27 mouse cellular contexts compared by ENCODE assay signal in the genomic region with DNA sequence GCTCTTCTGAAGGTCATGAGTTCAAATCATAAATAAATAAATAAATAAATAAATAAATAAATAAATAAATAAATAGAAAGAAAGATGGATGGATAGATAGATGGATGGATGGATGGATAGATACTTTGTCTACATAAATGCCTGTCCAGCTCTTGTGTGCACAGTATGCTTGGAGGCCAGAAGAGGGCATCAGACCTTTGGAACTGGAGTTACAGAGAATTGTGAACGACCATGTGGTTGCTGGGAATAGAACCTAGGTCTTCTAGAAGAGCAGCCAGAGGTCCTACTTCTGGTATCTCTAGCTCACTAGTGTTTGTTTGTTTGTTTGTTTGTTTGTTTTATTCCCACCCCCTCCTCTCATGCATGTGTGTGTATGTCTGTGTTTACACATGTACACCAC. TPM values are rescaled to one million over a fixed set of nuclear protein-coding genes. Genes with fewer than 3 reads are reported as not detected.
DNase-seq lines count a peak whose midpoint lies in the region; ATAC-seq and TF ChIP-seq lines count a peak whose summit lies in the region.
"Had no signal": no experiment of that assay in that cellular context is flagged by ENCODE, and none has a peak within 500 bp of the region (broad histone marks: within the 10 kb centered on the region; RNA-seq: fewer than 3 reads in every experiment).

No protein-coding gene starts in this region.

- no peaks in the 10 kb centered on the region for H3K27me3 ChIP-seq in forebrain, postnatal 0 days (ENCODE audit: insufficient read depth, low read length)
- no peaks in the 10 kb centered on the region for H3K27me3 ChIP-seq in forebrain, embryonic 16.5 days (replicated peaks; ENCODE audit: control insufficient read depth, insufficient read depth, low read length)
- H3K27me3 ChIP-seq in liver, postnatal 0 days (ENCODE audit: insufficient read depth, low read length): no peaks in the 10 kb centered on the region
- no peaks in the 10 kb centered on the region for H3K27me3 ChIP-seq in liver, embryonic 11.5 days (replicated peaks; ENCODE audit: control insufficient read depth, insufficient read depth, low read length)
- H3K27me3 ChIP-seq: embryonic facial prominence, embryonic 15.5 days; forebrain, embryonic 12.5 days; limb, embryonic 13.5 days; lung, embryonic 15.5 days; midbrain, embryonic 15.5 days had no signal

- no peak for ATAC-seq in forebrain, postnatal 0 days
- ATAC-seq in forebrain, embryonic 16.5 days: no peak
- no peak for ATAC-seq in liver, postnatal 0 days
- no peak for ATAC-seq in liver, embryonic 11.5 days (replicated peaks; ENCODE audit: low FRiP score)
- ATAC-seq: hindbrain, embryonic 16.5 days; intestine, embryonic 16.5 days; midbrain, embryonic 15.5 days had no signal

- no peak overlapping the region for H3K4me3 ChIP-seq in forebrain, postnatal 0 days (ENCODE audit: low read depth, low read length)
- no peak overlapping the region for H3K4me3 ChIP-seq in forebrain, embryonic 16.5 days (replicated peaks; ENCODE audit: low read length)
- H3K4me3 ChIP-seq in liver, postnatal 0 days (ENCODE audit: low read depth, low read length): no peak overlapping the region
- H3K4me3 ChIP-seq in liver, embryonic 11.5 days (ENCODE audit: low read depth, low read length): no peak overlapping the region
- H3K4me3 ChIP-seq: embryonic facial prominence, embryonic 10.5 days; embryonic facial prominence, embryonic 15.5 days; forebrain, embryonic 12.5 days; hindbrain, embryonic 10.5 days; left cerebral cortex, adult 2 months; limb, embryonic 13.5 days; liver, embryonic 13.5 days; lung, embryonic 15.5 days; midbrain, embryonic 15.5 days had no signal

- H3K27ac ChIP-seq in forebrain, postnatal 0 days (ENCODE audit: low read depth, low read length): no peak overlapping the region
- no peak overlapping the region for H3K27ac ChIP-seq in forebrain, embryonic 16.5 days (ENCODE audit: low read length)
- no peak overlapping the region for H3K27ac ChIP-seq in liver, postnatal 0 days (ENCODE audit: low read depth)
- no peak overlapping the region for H3K27ac ChIP-seq in liver, embryonic 11.5 days (ENCODE audit: low read depth, low read length)
- H3K27ac ChIP-seq: embryonic facial prominence, embryonic 10.5 days; embryonic facial prominence, embryonic 15.5 days; forebrain, embryonic 12.5 days; hindbrain, embryonic 10.5 days; left cerebral cortex, adult 2 months; limb, embryonic 13.5 days; liver, embryonic 13.5 days; lung, embryonic 15.5 days; macrophage; midbrain, embryonic 15.5 days had no signal

- peaks cover 4% of the 10 kb centered on the region for H3K36me3 ChIP-seq in forebrain, postnatal 0 days (ENCODE audit: insufficient read depth)
- no peaks in the 10 kb centered on the region for H3K36me3 ChIP-seq in forebrain, embryonic 16.5 days (ENCODE audit: control insufficient read depth, insufficient read depth)
- no peaks in the 10 kb centered on the region for H3K36me3 ChIP-seq in liver, postnatal 0 days (replicated peaks; ENCODE audit: insufficient read depth, low read length)
- H3K36me3 ChIP-seq in liver, embryonic 11.5 days (ENCODE audit: control insufficient read depth, insufficient read depth, low read length): no peaks in the 10 kb centered on the region
- H3K36me3 ChIP-seq: lung, embryonic 15.5 days had no signal

- no peak for TF ChIP-seq EP300 in liver, postnatal 0 days (IDR thresholded peaks at IDR 0.05; ENCODE audit: low read depth)

- TF ChIP-seq CTCF in forebrain, postnatal 0 days (IDR thresholded peaks at IDR 0.05; ENCODE audit: low read depth): peak; percentile 28
- peak; percentile 33 for TF ChIP-seq CTCF in liver, postnatal 0 days (IDR thresholded peaks at IDR 0.05; ENCODE audit: low read depth)

- no peaks in the 10 kb centered on the region for H3K9me3 ChIP-seq in forebrain, postnatal 0 days (ENCODE audit: low read length)
- no peaks in the 10 kb centered on the region for H3K9me3 ChIP-seq in forebrain, embryonic 16.5 days (ENCODE audit: control insufficient read depth, low read length)
- no peaks in the 10 kb centered on the region for H3K9me3 ChIP-seq in liver, postnatal 0 days (ENCODE audit: low read length)
- H3K9me3 ChIP-seq in liver, embryonic 11.5 days (ENCODE audit: control insufficient read depth, low read length): no peaks in the 10 kb centered on the region
- H3K9me3 ChIP-seq: embryonic facial prominence, embryonic 10.5 days; embryonic facial prominence, embryonic 15.5 days; forebrain, embryonic 12.5 days; hindbrain, embryonic 10.5 days; limb, embryonic 13.5 days; liver, embryonic 13.5 days; lung, embryonic 15.5 days; midbrain, embryonic 15.5 days had no signal

- no peak for DNase-seq in forebrain, postnatal 0 days
- no peak for DNase-seq in liver, postnatal 0 days
- no peak for DNase-seq in liver, embryonic 11.5 days (ENCODE audit: low spot score)
- DNase-seq in 416B (ENCODE audit: low read depth): peak; percentile 73
- peak; percentile 46 for DNase-seq in R1 (ENCODE audit: low read depth, low spot score)
- DNase-seq in cerebellum, adult 9-11 months: no peak
- DNase-seq: adrenal gland, adult 8-10 months; cerebellum, adult 2 months; cerebellum, postnatal 25 days; gastrocnemius, postnatal 14 days; heart, postnatal 14 days; liver, embryonic 13.5 days; right cerebral cortex, adult 18-20 months; right cerebral cortex, postnatal 4 days had no signal

- H3K4me2 ChIP-seq in forebrain, postnatal 0 days (ENCODE audit: low read depth): no peak overlapping the region
- no peak overlapping the region for H3K4me2 ChIP-seq in forebrain, embryonic 16.5 days (ENCODE audit: low read length)
- no peak overlapping the region for H3K4me2 ChIP-seq in liver, postnatal 0 days (ENCODE audit: low read depth, low read length)
- H3K4me2 ChIP-seq in liver, embryonic 11.5 days: no peak overlapping the region
- H3K4me2 ChIP-seq: embryonic facial prominence, embryonic 15.5 days; forebrain, embryonic 12.5 days; limb, embryonic 13.5 days; liver, embryonic 13.5 days; lung, embryonic 15.5 days; midbrain, embryonic 15.5 days had no signal

- 76% methylated on average over 1 of the region's 1 CpGs for WGBS in forebrain, postnatal 0 days
- 81% methylated on average over 1 of the region's 1 CpGs for WGBS in forebrain, embryonic 16.5 days
- 68% methylated on average over 1 of the region's 1 CpGs for WGBS in liver, postnatal 0 days (ENCODE audit: insufficient replicate concordance)
- WGBS in liver, embryonic 11.5 days: 83% methylated on average over 1 of the region's 1 CpGs

- no peak overlapping the region for H3K9ac ChIP-seq in forebrain, postnatal 0 days
- no peak overlapping the region for H3K9ac ChIP-seq in forebrain, embryonic 16.5 days (replicated peaks; ENCODE audit: low read depth, low read length)
- no peak overlapping the region for H3K9ac ChIP-seq in liver, postnatal 0 days (replicated peaks)
- no peak overlapping the region for H3K9ac ChIP-seq in liver, embryonic 11.5 days (ENCODE audit: low read depth, low read length)
- H3K9ac ChIP-seq: embryonic facial prominence, embryonic 15.5 days; forebrain, embryonic 12.5 days; limb, embryonic 13.5 days; liver, embryonic 13.5 days; lung, embryonic 15.5 days; midbrain, embryonic 15.5 days had no signal

- no peaks in the 10 kb centered on the region for H3K4me1 ChIP-seq in forebrain, postnatal 0 days (ENCODE audit: insufficient read depth)
- H3K4me1 ChIP-seq in forebrain, embryonic 16.5 days (replicated peaks; ENCODE audit: control insufficient read depth, insufficient read depth, low read length): peaks cover 15% of the 10 kb centered on the region
- H3K4me1 ChIP-seq in liver, postnatal 0 days (ENCODE audit: insufficient read depth): peaks cover 6% of the 10 kb centered on the region
- peaks cover 9% of the 10 kb centered on the region for H3K4me1 ChIP-seq in liver, embryonic 11.5 days (replicated peaks; ENCODE audit: control insufficient read depth, insufficient read depth, low read length)

RNA-seq across cellular contexts. Expression of a gene that starts 9.4 kb away (rescaled TPM):
- total RNA-seq in forebrain, postnatal 0 days (2014; rRNA removed): 46.9 and 51.1 TPM in 2 replicates
- polyA plus RNA-seq in forebrain, postnatal 0 days (2015; fragmentation: Nextera tagmentation; extraction: Ambion mirVana): 40.4 and 41.7 TPM in 2 replicates
- 44.8 and 46.7 TPM in 2 replicates for polyA plus RNA-seq in forebrain, embryonic 16.5 days (2015; fragmentation: Nextera tagmentation; extraction: Ambion mirVana)
- polyA plus RNA-seq in liver, postnatal 0 days (2015; fragmentation: Nextera tagmentation; extraction: Ambion mirVana): 25.8 and 26.3 TPM in 2 replicates
- 38.5 and 42.1 TPM in 2 replicates for polyA plus RNA-seq in liver, embryonic 11.5 days (2014; fragmentation: Nextera tagmentation; extraction: Ambion mirVana)

RNA-seq across cellular contexts. Expression of a gene that starts 10.4 kb away (rescaled TPM):
- 8.9 and 12.7 TPM in 2 replicates for total RNA-seq in forebrain, postnatal 0 days (2014; rRNA removed)
- 23.8 and 31.8 TPM in 2 replicates for polyA plus RNA-seq in forebrain, postnatal 0 days (2015; fragmentation: Nextera tagmentation; extraction: Ambion mirVana)
- 26.5 and 30.7 TPM in 2 replicates for polyA plus RNA-seq in forebrain, embryonic 16.5 days (2015; fragmentation: Nextera tagmentation; extraction: Ambion mirVana)
- 1.4 and 2.1 TPM in 2 replicates for polyA plus RNA-seq in liver, postnatal 0 days (2015; fragmentation: Nextera tagmentation; extraction: Ambion mirVana)
- polyA plus RNA-seq in liver, embryonic 11.5 days (2014; fragmentation: Nextera tagmentation; extraction: Ambion mirVana): 12.7 and 13.5 TPM in 2 replicates

RNA-seq across cellular contexts. Expression of a gene that starts 16.1 kb away (rescaled TPM):
- total RNA-seq in forebrain, postnatal 0 days (2014; rRNA removed): 44.3 and 63.7 TPM in 2 replicates
- 116 and 124 TPM in 2 replicates for polyA plus RNA-seq in forebrain, postnatal 0 days (2015; fragmentation: Nextera tagmentation; extraction: Ambion mirVana)
- polyA plus RNA-seq in forebrain, embryonic 16.5 days (2015; fragmentation: Nextera tagmentation; extraction: Ambion mirVana): 125 and 128 TPM in 2 replicates
- polyA plus RNA-seq in liver, postnatal 0 days (2015; fragmentation: Nextera tagmentation; extraction: Ambion mirVana): 50.1 and 52.2 TPM in 2 replicates
- polyA plus RNA-seq in liver, embryonic 11.5 days (2014; fragmentation: Nextera tagmentation; extraction: Ambion mirVana): 110 and 116 TPM in 2 replicates

RNA-seq across cellular contexts. Expression of a gene that starts 21.6 kb away (rescaled TPM):
- total RNA-seq in forebrain, postnatal 0 days (2014; rRNA removed): 53.6 and 74.1 TPM in 2 replicates
- 31.1 and 42.8 TPM in 2 replicates for polyA plus RNA-seq in forebrain, postnatal 0 days (2015; fragmentation: Nextera tagmentation; extraction: Ambion mirVana)
- polyA plus RNA-seq in forebrain, embryonic 16.5 days (2015; fragmentation: Nextera tagmentation; extraction: Ambion mirVana): 61.5 and 84.2 TPM in 2 replicates
- polyA plus RNA-seq in liver, postnatal 0 days (2015; fragmentation: Nextera tagmentation; extraction: Ambion mirVana): 1.3 and 1.8 TPM in 2 replicates
- polyA plus RNA-seq in liver, embryonic 11.5 days (2014; fragmentation: Nextera tagmentation; extraction: Ambion mirVana): 3.2 and 5.9 TPM in 2 replicates
- total RNA-seq: granulocyte monocyte progenitor cell, adult 5-6 weeks had no signal

RNA-seq across cellular contexts. Expression of a gene that starts 28.8 kb away (rescaled TPM):
- 35.6 and 43.1 TPM in 2 replicates for total RNA-seq in forebrain, postnatal 0 days (2014; rRNA removed)
- polyA plus RNA-seq in forebrain, postnatal 0 days (2015; fragmentation: Nextera tagmentation; extraction: Ambion mirVana): 11.2 and 12.8 TPM in 2 replicates
- 19.2 and 23.9 TPM in 2 replicates for polyA plus RNA-seq in forebrain, embryonic 16.5 days (2015; fragmentation: Nextera tagmentation; extraction: Ambion mirVana)
- 5.0 and 5.7 TPM in 2 replicates for polyA plus RNA-seq in liver, postnatal 0 days (2015; fragmentation: Nextera tagmentation; extraction: Ambion mirVana)
- polyA plus RNA-seq in liver, embryonic 11.5 days (2014; fragmentation: Nextera tagmentation; extraction: Ambion mirVana): 18.8 and 22.8 TPM in 2 replicates

Comparison
In these comparisons a context has a peak if more than half of its experiments do, and no peak if none do; other contexts are left out.
1. DNase-seq: peak in 416B (single experiment) and R1 (single experiment); none in forebrain, postnatal 0 days (single experiment), liver, postnatal 0 days (single experiment), liver, embryonic 11.5 days (single experiment) and cerebellum, adult 9-11 months (single experiment).